Mouse (Mus musculus) gastrocnemius, adult 18-20 months (tissue): ENCODE measurements around the gene Ccdc61. TPM values are rescaled to one million over a fixed set of nuclear protein-coding genes. Genes with fewer than 3 reads are reported as not detected.

Experiments used
- DNase-seq: peaks from one replicate; pipeline ENCODE4 v3.0.0; 2021; ENCODE audit warnings: low spot score
- total RNA-seq, 2 experiments: library from RNA; stranded (reverse); gene quantifications; 2 replicates each; pipeline ENCODE4 v1.2.3; 2021

The Ccdc61 gene
- total RNA-seq, 2 experiments from 2014 or later = 3.6 to 5.6 TPM

GRCm38 (mm10) chr7:18862801-18863200 is 47.4 kb downstream of the Ccdc61 start:
- no peak for DNase-seq

- no peak for DNase-seq
Observed at GRCm38 (mm10) chr7:18858310-18858916, 51.8 kb downstream of the Ccdc61 start.

GRCm38 (mm10) chr7:18848395-18848794 is 61.8 kb downstream of the Ccdc61 start:
- no peak for DNase-seq

- DNase-seq = no peak
Observed at GRCm38 (mm10) chr7:18844811-18845210, 65.4 kb downstream of the Ccdc61 start.

GRCm38 (mm10) chr7:18841174-18841567 is 69.0 kb downstream of the Ccdc61 start:
- no peak for DNase-seq

Other genes starting within 250 kb of the Ccdc61 start
- gene Psg20, start 224.2 kb downstream of the Ccdc61 start, total RNA-seq = not detected
- gene Psg22, start 192.3 kb downstream of the Ccdc61 start, total RNA-seq = not detected
- not detected for gene Psg19, start 111.9 kb downstream of the Ccdc61 start, total RNA-seq
- gene Psg17, start 88.8 kb downstream of the Ccdc61 start, total RNA-seq = not detected
- gene Mill2, start 70.4 kb downstream of the Ccdc61 start, total RNA-seq = 1 to 10 TPM; 1.8 to 3.0 TPM
- under 1 TPM in 1 of 2 experiments, not detected in 1; 0.37 TPM for gene Pglyrp1, start 39.1 kb downstream of the Ccdc61 start, total RNA-seq
- gene Nova2, start 15.5 kb upstream of the Ccdc61 start, total RNA-seq = 1 to 10 TPM; 1.1 to 1.9 TPM
- gene Nanos2, start 77.0 kb upstream of the Ccdc61 start, total RNA-seq = not detected
- gene Mypop, start 80.8 kb upstream of the Ccdc61 start, total RNA-seq = 1 to 10 TPM; 8.7 to 8.9 TPM
- gene Irf2bp1, start 93.6 kb upstream of the Ccdc61 start, total RNA-seq = 10 to 100 TPM; 18.3 to 18.5 TPM
- under 1 TPM in 1 of 2 experiments, not detected in 1; 0.09 TPM for gene Foxa3, start 113.1 kb upstream of the Ccdc61 start, total RNA-seq
- 10 to 100 TPM; 74.1 to 74.6 TPM for gene Sympk, start 114.0 kb upstream of the Ccdc61 start, total RNA-seq
- gene Rsph6a, start 144.3 kb upstream of the Ccdc61 start, total RNA-seq = not detected
- gene Dmwd, start 165.8 kb upstream of the Ccdc61 start, total RNA-seq = 10 to 100 TPM; 33.8 to 39.1 TPM
- 100 to 1,000 TPM; 232 to 265 TPM for gene Dmpk, start 173.4 kb upstream of the Ccdc61 start, total RNA-seq
- gene Six5, start 184.2 kb upstream of the Ccdc61 start, total RNA-seq = 1 to 10 TPM; 1.7 to 2.1 TPM
- gene Gm4969, start 208.0 kb upstream of the Ccdc61 start, total RNA-seq = not detected
- gene Fbxo46, start 209.4 kb upstream of the Ccdc61 start, total RNA-seq = 1 to 10 TPM; 2.2 to 2.6 TPM
- 1 to 10 TPM; 1.9 to 2.0 TPM for gene Qpctl, start 238.9 kb upstream of the Ccdc61 start, total RNA-seq
- gene Snrpd2, start 239.3 kb upstream of the Ccdc61 start, total RNA-seq = 10 to 100 TPM; 50.5 to 55.4 TPM